Mouse (Mus musculus) testis, adult 2 months (tissue): ENCODE data around the gene Slc51b.

Source experiments
- CTCF ChIP-seq: fragments of 200-500 bp; IDR thresholded peaks from 2 replicates; pipeline ENCODE4 v1.5.1; 2012; ENCODE audit warnings: low read depth, mild to moderate bottlenecking, inconsistent platforms, low read length, moderate library complexity; ENCODE audit not compliant: control insufficient read depth, insufficient read depth, insufficient replicate concordance
- POLR2A ChIP-seq: fragments of 200-500 bp; IDR thresholded peaks from 2 replicates; pipeline ENCODE4 v1.6.1; 2012; ENCODE audit warnings: low read depth, mild to moderate bottlenecking, inconsistent platforms, low read length, moderate library complexity; ENCODE audit not compliant: control insufficient read depth

- TF ChIP-seq POLR2A (no peak), CTCF (no peak)
Measured at GRCm38 (mm10) chr9:65462544-65462943, 39.8 kb upstream of the Slc51b start.
